Mouse (Mus musculus): ENCODE data around the gene Srrd. TPM values are rescaled to one million over a fixed set of nuclear protein-coding genes. Genes with fewer than 3 reads are reported as not detected.

Gene Srrd
- polyA plus RNA-seq, 1 experiment, result 1.9 TPM

DNA sequence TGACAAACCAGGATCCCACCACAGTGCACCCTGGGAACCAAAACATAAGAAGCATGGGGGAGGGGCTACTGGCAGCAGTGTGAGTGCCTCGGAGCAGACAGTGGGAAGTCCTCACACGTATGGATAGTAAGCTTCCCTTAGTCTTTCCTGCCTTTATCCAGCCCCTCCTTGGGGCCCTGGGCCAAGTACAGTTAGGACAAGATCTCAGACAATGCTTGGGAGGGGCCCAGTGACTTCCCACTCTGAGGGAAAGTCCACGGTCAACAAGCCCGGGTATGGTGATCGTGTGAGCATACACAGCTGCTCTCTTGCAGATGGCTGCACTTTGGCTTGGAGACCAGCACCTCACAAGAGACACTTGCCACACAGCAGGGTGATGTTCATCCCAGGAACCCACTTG, 25.5 kb downstream of the Srrd start:
- H3K9me3 ChIP-seq (ENCODE audit: control insufficient read depth, low read length), result peaks cover 4% of the 10 kb centered on the region; the same call in 1 of the 2 replicates
- peaks cover 34% of the 10 kb centered on the region for H3K36me3 ChIP-seq (ENCODE audit: control insufficient read depth)
- H3K4me1 ChIP-seq (ENCODE audit: control insufficient read depth), result peaks cover 21% of the 10 kb centered on the region
- H3K27me3 ChIP-seq (ENCODE audit: control insufficient read depth), result no peaks in the 10 kb centered on the region
- TF ChIP-seq GATA1 (IDR thresholded peaks at IDR 0.05; ENCODE audit: low read length), result no peak
- no peak for TF ChIP-seq TAL1 (IDR thresholded peaks at IDR 0.05; ENCODE audit: low read length)
- no peak overlapping the region for H3K4me3 ChIP-seq (replicated peaks)

GRCm38 (mm10) chr5:112316468-112316867, 26.4 kb downstream of the Srrd start:
- TF ChIP-seq TAL1 (IDR thresholded peaks at IDR 0.05; ENCODE audit: low read length) (no peak), GATA1 (IDR thresholded peaks at IDR 0.05; ENCODE audit: low read length) (no peak)
- Histone ChIP-seq H3K9me3 (ENCODE audit: control insufficient read depth, low read length) (peaks cover 4% of the 10 kb centered on the region; the same call in 1 of the 2 replicates), H3K36me3 (ENCODE audit: control insufficient read depth) (peaks cover 41% of the 10 kb centered on the region), H3K27me3 (ENCODE audit: control insufficient read depth) (no peaks in the 10 kb centered on the region), H3K4me1 (ENCODE audit: control insufficient read depth) (peaks cover 21% of the 10 kb centered on the region), H3K4me3 (replicated peaks) (no peak overlapping the region)

- no peaks in the 10 kb centered on the region for H3K9me3 ChIP-seq (ENCODE audit: control insufficient read depth, low read length)
- no peaks in the 10 kb centered on the region; the same call in 1 of the 2 replicates for H3K4me1 ChIP-seq (ENCODE audit: control insufficient read depth)
- TF ChIP-seq TAL1 (IDR thresholded peaks at IDR 0.05; ENCODE audit: low read length) (no peak), GATA1 (IDR thresholded peaks at IDR 0.05; ENCODE audit: low read length) (no peak)
- H3K36me3 ChIP-seq (ENCODE audit: control insufficient read depth), result peaks cover 71% of the 10 kb centered on the region
- H3K4me3 ChIP-seq (replicated peaks), result no peak overlapping the region
- H3K27me3 ChIP-seq (ENCODE audit: control insufficient read depth), result no peaks in the 10 kb centered on the region
These were observed 29.5 kb downstream of the Srrd start for GRCm38 (mm10) chr5:112313222-112313885.

DNA sequence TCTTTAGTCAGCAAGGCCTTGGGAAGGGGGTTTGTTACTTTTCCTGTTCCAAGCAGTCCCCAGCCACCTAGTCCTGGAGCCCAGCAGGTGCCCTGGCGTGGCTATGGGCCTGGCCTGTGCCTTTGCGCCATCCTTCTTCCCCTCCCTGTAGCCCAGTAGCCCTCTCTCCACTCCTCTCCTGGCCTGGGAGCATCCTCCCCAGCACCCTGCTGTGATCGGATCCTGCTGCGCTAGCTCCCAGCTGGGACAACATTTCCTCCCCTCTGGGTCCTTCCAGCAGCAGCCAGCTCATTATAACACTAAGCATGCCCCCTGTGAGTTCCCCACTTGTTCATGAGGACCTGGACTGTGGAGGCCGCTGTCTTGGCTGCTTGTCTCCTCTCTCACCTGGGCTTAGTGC, 37.0 kb downstream of the Srrd start:
- H3K36me3 ChIP-seq (ENCODE audit: control insufficient read depth), result peaks cover 74% of the 10 kb centered on the region

DNA sequence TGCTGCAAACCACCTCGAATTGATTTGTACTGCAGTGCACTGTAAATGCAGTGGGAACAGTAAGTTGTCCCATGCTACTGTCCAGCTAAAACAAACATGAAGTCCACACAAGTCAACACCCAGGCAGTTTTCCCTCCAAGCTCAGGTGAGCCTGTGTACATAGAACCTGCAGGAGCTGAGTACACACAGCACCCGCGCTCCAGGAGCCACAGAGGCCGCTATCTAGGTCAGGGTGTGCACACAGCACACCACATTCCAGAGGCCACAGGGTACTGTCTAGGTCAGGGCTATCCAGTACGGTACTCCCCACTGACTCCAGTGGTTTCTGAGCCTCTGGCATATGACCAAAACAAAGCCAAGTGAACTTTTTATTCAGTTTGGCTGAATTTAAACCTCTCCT, 40.5 kb downstream of the Srrd start:
- TF ChIP-seq GATA1 (IDR thresholded peaks at IDR 0.05; ENCODE audit: low read length) (no peak), TAL1 (IDR thresholded peaks at IDR 0.05; ENCODE audit: low read length) (no peak)
- peaks cover 40% of the 10 kb centered on the region for H3K4me1 ChIP-seq (ENCODE audit: control insufficient read depth)
- H3K9me3 ChIP-seq (ENCODE audit: control insufficient read depth, low read length), result no peaks in the 10 kb centered on the region
- no peaks in the 10 kb centered on the region for H3K27me3 ChIP-seq (ENCODE audit: control insufficient read depth)
- peaks cover 49% of the 10 kb centered on the region for H3K36me3 ChIP-seq (ENCODE audit: control insufficient read depth)
- H3K4me3 ChIP-seq (replicated peaks), result no peak overlapping the region

More for the DNA sequence above, 37.0 kb downstream of the Srrd start:
- peaks cover 9% of the 10 kb centered on the region for H3K4me1 ChIP-seq (ENCODE audit: control insufficient read depth)
- no peaks in the 10 kb centered on the region for H3K9me3 ChIP-seq (ENCODE audit: control insufficient read depth, low read length)
- no peak overlapping the region for H3K4me3 ChIP-seq (replicated peaks)
- no peak for TF ChIP-seq GATA1 (IDR thresholded peaks at IDR 0.05; ENCODE audit: low read length)
- no peak for TF ChIP-seq TAL1 (IDR thresholded peaks at IDR 0.05; ENCODE audit: low read length)
- H3K27me3 ChIP-seq (ENCODE audit: control insufficient read depth), result no peaks in the 10 kb centered on the region

DNA sequence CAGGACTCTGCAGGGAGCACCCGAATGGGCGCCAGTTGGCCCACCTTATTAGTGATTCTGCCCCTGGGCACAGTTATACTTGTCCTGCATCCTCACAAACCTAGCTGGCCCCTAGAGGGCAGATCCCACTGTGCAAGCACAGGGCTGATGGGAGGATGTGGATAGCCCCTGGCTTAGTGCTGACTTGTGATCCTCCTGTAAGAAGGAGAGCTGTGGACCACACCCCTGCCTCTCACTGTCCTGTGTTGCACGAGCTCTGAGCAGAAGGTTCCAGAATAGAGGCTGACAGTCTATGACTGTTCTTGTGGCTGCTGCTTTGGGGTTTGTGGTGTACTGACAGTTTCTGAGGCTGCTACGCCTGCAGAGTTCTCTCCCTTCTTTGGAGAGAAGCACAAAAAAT, 41.1 kb downstream of the Srrd start:
- Histone ChIP-seq H3K36me3 (ENCODE audit: control insufficient read depth) (peaks cover 43% of the 10 kb centered on the region), H3K9me3 (ENCODE audit: control insufficient read depth, low read length) (no peaks in the 10 kb centered on the region), H3K4me3 (replicated peaks) (no peak overlapping the region), H3K27me3 (ENCODE audit: control insufficient read depth) (no peaks in the 10 kb centered on the region), H3K4me1 (ENCODE audit: control insufficient read depth) (peaks cover 46% of the 10 kb centered on the region)
- TF ChIP-seq GATA1 (IDR thresholded peaks at IDR 0.05; ENCODE audit: low read length) (no peak), TAL1 (IDR thresholded peaks at IDR 0.05; ENCODE audit: low read length) (no peak)

- Histone ChIP-seq H3K4me3 (replicated peaks) (no peak overlapping the region), H3K36me3 (ENCODE audit: control insufficient read depth) (peaks cover 36% of the 10 kb centered on the region), H3K27me3 (ENCODE audit: control insufficient read depth) (no peaks in the 10 kb centered on the region), H3K4me1 (ENCODE audit: control insufficient read depth) (peaks cover 54% of the 10 kb centered on the region), H3K9me3 (ENCODE audit: control insufficient read depth, low read length) (no peaks in the 10 kb centered on the region)
- TF ChIP-seq TAL1 (IDR thresholded peaks at IDR 0.05; ENCODE audit: low read length) (no peak), GATA1 (IDR thresholded peaks at IDR 0.05; ENCODE audit: low read length) (no peak)
These were observed 42.0 kb downstream of the Srrd start for GRCm38 (mm10) chr5:112300721-112301308.

DNA sequence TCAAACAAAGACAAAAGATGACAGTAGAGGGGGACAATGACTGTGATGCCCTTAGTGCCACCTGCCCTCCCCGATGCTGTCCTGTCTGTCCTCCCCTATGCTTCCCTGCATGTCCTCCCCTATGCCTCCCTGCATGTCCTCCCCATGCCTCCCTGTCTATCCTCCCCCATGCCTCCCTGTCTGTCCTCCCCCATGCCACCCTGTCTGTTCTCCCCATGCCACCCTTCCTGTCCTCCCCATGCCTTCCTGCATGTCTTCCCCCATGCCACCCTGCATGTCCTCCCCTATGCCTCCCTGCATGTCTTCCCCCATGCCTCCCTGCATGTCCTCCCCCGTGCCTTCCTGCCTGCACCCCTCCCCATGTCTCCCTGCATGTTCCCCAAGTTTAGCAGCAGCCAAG, 42.7 kb downstream of the Srrd start:
- Histone ChIP-seq H3K27me3 (ENCODE audit: control insufficient read depth) (no peaks in the 10 kb centered on the region), H3K36me3 (ENCODE audit: control insufficient read depth) (peaks cover 32% of the 10 kb centered on the region), H3K9me3 (ENCODE audit: control insufficient read depth, low read length) (no peaks in the 10 kb centered on the region), H3K4me3 (replicated peaks) (no peak overlapping the region), H3K4me1 (ENCODE audit: control insufficient read depth) (peaks cover 61% of the 10 kb centered on the region)
- TF ChIP-seq TAL1 (IDR thresholded peaks at IDR 0.05; ENCODE audit: low read length) (0 out of 3 replicates have a peak, but pooled peaks have one; percentile 8), GATA1 (IDR thresholded peaks at IDR 0.05; ENCODE audit: low read length) (no peak)

GRCm38 (mm10) chr5:112299399-112299798, 43.4 kb downstream of the Srrd start:
- H3K9me3 ChIP-seq (ENCODE audit: control insufficient read depth, low read length), result no peaks in the 10 kb centered on the region
- peaks cover 68% of the 10 kb centered on the region for H3K4me1 ChIP-seq (ENCODE audit: control insufficient read depth)
- TF ChIP-seq TAL1 (IDR thresholded peaks at IDR 0.05; ENCODE audit: low read length) (no peak), GATA1 (IDR thresholded peaks at IDR 0.05; ENCODE audit: low read length) (no peak)
- H3K36me3 ChIP-seq (ENCODE audit: control insufficient read depth), result peaks cover 28% of the 10 kb centered on the region
- H3K4me3 ChIP-seq (replicated peaks), result no peak overlapping the region
- no peaks in the 10 kb centered on the region for H3K27me3 ChIP-seq (ENCODE audit: control insufficient read depth)
